Mouse (Mus musculus): ENCODE measurements around the gene Il17d. TPM values are rescaled to one million over a fixed set of nuclear protein-coding genes. Genes with fewer than 3 reads are reported as not detected.

Gene Il17d
- polyA plus RNA-seq (2015; fragmentation: Nextera tagmentation; extraction: Ambion mirVana): 2.1 and 2.9 TPM in 2 replicates

- H3K4me2 ChIP-seq: peak within 1 kb of the TSS; percentile 96
- H3K9ac ChIP-seq: peak within 1 kb of the TSS; percentile 66
- peak within 1 kb of the TSS; percentile 82 for H3K4me3 ChIP-seq (replicated peaks)
- peak within 1 kb of the TSS; percentile 30; the same call in 1 of the 2 replicates for H3K27ac ChIP-seq
- peaks cover 14% of the 10 kb centered on the region; the same call in 1 of the 2 replicates for H3K27me3 ChIP-seq
- ATAC-seq (replicated peaks; ENCODE audit: low FRiP score): peak; percentile 60
- no peaks in the 10 kb centered on the region for H3K36me3 ChIP-seq
- peaks cover 22% of the 10 kb centered on the region for H3K4me1 ChIP-seq
- under 1% methylated on average over 59 of the region's 104 CpGs for WGBS
- no peaks in the 10 kb centered on the region for H3K9me3 ChIP-seq (replicated peaks)
Observed at GRCm38 (mm10) chr14:57524671-57525387, at the start of gene Il17d. Gene Il17d, plus strand, starts transcription at chr14:57524777.

GRCm38 (mm10) chr14:57475057-57475456 lies 49.5 kb upstream of the Il17d start:
- ATAC-seq (replicated peaks; ENCODE audit: low FRiP score): no peak

GRCm38 (mm10) chr14:57482262-57482661 lies 42.3 kb upstream of the Il17d start:
- Histone ChIP-seq H3K9me3 (replicated peaks) (no peaks in the 10 kb centered on the region), H3K36me3 (no peaks in the 10 kb centered on the region), H3K4me1 (no peaks in the 10 kb centered on the region), H3K4me2 (no peak overlapping the region), H3K27me3 (no peaks in the 10 kb centered on the region), H3K9ac (no peak overlapping the region), H3K27ac (no peak overlapping the region), H3K4me3 (replicated peaks) (no peak overlapping the region)
- ATAC-seq (replicated peaks; ENCODE audit: low FRiP score): no peak
- 91% methylated on average over 2 of the region's 2 CpGs for WGBS

More at GRCm38 (mm10) chr14:57475057-57475456, 49.5 kb upstream of the Il17d start:
- no peaks in the 10 kb centered on the region for H3K9me3 ChIP-seq (replicated peaks)
- no peaks in the 10 kb centered on the region for H3K27me3 ChIP-seq
- no peak overlapping the region for H3K4me3 ChIP-seq (replicated peaks)
- H3K4me1 ChIP-seq: no peaks in the 10 kb centered on the region
- WGBS: 84% methylated on average over 2 of the region's 2 CpGs
- no peak overlapping the region for H3K4me2 ChIP-seq
- H3K36me3 ChIP-seq: peaks cover 6% of the 10 kb centered on the region; the same call in 1 of the 2 replicates
- no peak overlapping the region for H3K9ac ChIP-seq
- no peak overlapping the region for H3K27ac ChIP-seq

GRCm38 (mm10) chr14:57484183-57484582 lies 40.4 kb upstream of the Il17d start:
- no peak for ATAC-seq (replicated peaks; ENCODE audit: low FRiP score)
- Histone ChIP-seq H3K9ac (no peak overlapping the region), H3K27me3 (no peaks in the 10 kb centered on the region), H3K9me3 (replicated peaks) (no peaks in the 10 kb centered on the region), H3K4me3 (replicated peaks) (no peak overlapping the region), H3K36me3 (no peaks in the 10 kb centered on the region), H3K27ac (no peak overlapping the region), H3K4me1 (no peaks in the 10 kb centered on the region), H3K4me2 (no peak overlapping the region)
- 96% methylated on average over 6 of the region's 6 CpGs for WGBS

GRCm38 (mm10) chr14:57489696-57490095 lies 34.9 kb upstream of the Il17d start:
- 83% methylated on average over 3 of the region's 3 CpGs for WGBS
- ATAC-seq (replicated peaks; ENCODE audit: low FRiP score): no peak
- no peak overlapping the region for H3K4me2 ChIP-seq
- H3K36me3 ChIP-seq: no peaks in the 10 kb centered on the region
- no peak overlapping the region for H3K4me3 ChIP-seq (replicated peaks)
- no peak overlapping the region for H3K9ac ChIP-seq
- H3K9me3 ChIP-seq (replicated peaks): no peaks in the 10 kb centered on the region
- no peaks in the 10 kb centered on the region for H3K27me3 ChIP-seq
- H3K27ac ChIP-seq: no peak overlapping the region
- H3K4me1 ChIP-seq: no peaks in the 10 kb centered on the region

- no peak for ATAC-seq (replicated peaks; ENCODE audit: low FRiP score)
- H3K4me3 ChIP-seq (replicated peaks): no peak overlapping the region
- no peak overlapping the region for H3K4me2 ChIP-seq
- H3K27me3 ChIP-seq: no peaks in the 10 kb centered on the region
- no peaks in the 10 kb centered on the region for H3K36me3 ChIP-seq
- no peak overlapping the region for H3K9ac ChIP-seq
- H3K27ac ChIP-seq: no peak overlapping the region
- H3K9me3 ChIP-seq (replicated peaks): no peaks in the 10 kb centered on the region
- 90% methylated on average over 2 of the region's 2 CpGs for WGBS
- no peaks in the 10 kb centered on the region for H3K4me1 ChIP-seq
Observed at GRCm38 (mm10) chr14:57493840-57494239, 30.7 kb upstream of the Il17d start.

- no peak overlapping the region for H3K9ac ChIP-seq
- no peak overlapping the region for H3K4me3 ChIP-seq (replicated peaks)
- H3K4me2 ChIP-seq: no peak overlapping the region
- no peaks in the 10 kb centered on the region for H3K4me1 ChIP-seq
- no peak overlapping the region for H3K27ac ChIP-seq
- no peaks in the 10 kb centered on the region for H3K27me3 ChIP-seq
- ATAC-seq (replicated peaks; ENCODE audit: low FRiP score): no peak
- WGBS: 88% methylated on average over 6 of the region's 6 CpGs
- H3K9me3 ChIP-seq (replicated peaks): no peaks in the 10 kb centered on the region
- H3K36me3 ChIP-seq: no peaks in the 10 kb centered on the region
Observed at GRCm38 (mm10) chr14:57503729-57504128, 20.8 kb upstream of the Il17d start.

- no peak overlapping the region for H3K9ac ChIP-seq
- ATAC-seq (replicated peaks; ENCODE audit: low FRiP score): no peak
- 50% methylated on average over 6 of the region's 6 CpGs for WGBS
- no peaks in the 10 kb centered on the region for H3K36me3 ChIP-seq
- H3K9me3 ChIP-seq (replicated peaks): no peaks in the 10 kb centered on the region
- no peaks in the 10 kb centered on the region for H3K27me3 ChIP-seq
- no peak overlapping the region for H3K4me2 ChIP-seq
- H3K4me3 ChIP-seq (replicated peaks): no peak overlapping the region
- no peak overlapping the region for H3K27ac ChIP-seq
- no peaks in the 10 kb centered on the region for H3K4me1 ChIP-seq
Observed at GRCm38 (mm10) chr14:57509554-57509953, 15.0 kb upstream of the Il17d start.

GRCm38 (mm10) chr14:57515156-57515762 lies 9.3 kb upstream of the Il17d start:
- Histone ChIP-seq H3K9ac (no peak overlapping the region), H3K27ac (no peak overlapping the region), H3K4me3 (replicated peaks) (no peak overlapping the region), H3K9me3 (replicated peaks) (no peaks in the 10 kb centered on the region), H3K36me3 (no peaks in the 10 kb centered on the region), H3K27me3 (no peaks in the 10 kb centered on the region), H3K4me2 (no peak overlapping the region), H3K4me1 (no peaks in the 10 kb centered on the region)
- WGBS: 70% methylated on average over 6 of the region's 6 CpGs
- no peak for ATAC-seq (replicated peaks; ENCODE audit: low FRiP score)

- Histone ChIP-seq H3K9ac (no peak overlapping the region), H3K36me3 (no peaks in the 10 kb centered on the region), H3K27me3 (no peaks in the 10 kb centered on the region), H3K9me3 (replicated peaks) (no peaks in the 10 kb centered on the region), H3K4me1 (no peaks in the 10 kb centered on the region), H3K4me2 (no peak overlapping the region), H3K27ac (no peak overlapping the region), H3K4me3 (replicated peaks) (no peak overlapping the region)
- no peak for ATAC-seq (replicated peaks; ENCODE audit: low FRiP score)
- 89% methylated on average over 7 of the region's 7 CpGs for WGBS
Observed at GRCm38 (mm10) chr14:57517001-57517400, 7.6 kb upstream of the Il17d start.

- H3K9ac ChIP-seq: no peak overlapping the region
- WGBS: 87% methylated on average over 9 of the region's 9 CpGs
- no peak for ATAC-seq (replicated peaks; ENCODE audit: low FRiP score)
- no peaks in the 10 kb centered on the region for H3K9me3 ChIP-seq (replicated peaks)
- no peak overlapping the region for H3K27ac ChIP-seq
- H3K4me3 ChIP-seq (replicated peaks): no peak overlapping the region
- peaks cover 14% of the 10 kb centered on the region; the same call in 1 of the 2 replicates for H3K27me3 ChIP-seq
- no peaks in the 10 kb centered on the region for H3K36me3 ChIP-seq
- peaks cover 17% of the 10 kb centered on the region for H3K4me1 ChIP-seq
- H3K4me2 ChIP-seq: no peak overlapping the region; the same call in 1 of the 2 replicates
Observed at GRCm38 (mm10) chr14:57523762-57524161, 815 bp upstream of the Il17d start.

GRCm38 (mm10) chr14:57525388-57526049 lies 942 bp downstream of the Il17d start:
- Histone ChIP-seq H3K4me3 (replicated peaks) (peak overlapping the region; percentile 82), H3K9me3 (replicated peaks) (no peaks in the 10 kb centered on the region), H3K4me2 (peak overlapping the region; percentile 96), H3K27ac (peak overlapping the region; percentile 30; the same call in 1 of the 2 replicates), H3K9ac (peak overlapping the region; percentile 66), H3K4me1 (peaks cover 23% of the 10 kb centered on the region), H3K27me3 (peaks cover 14% of the 10 kb centered on the region; the same call in 1 of the 2 replicates), H3K36me3 (no peaks in the 10 kb centered on the region)
- WGBS: 1% methylated on average over 60 of the region's 60 CpGs
- peak; percentile 93 for ATAC-seq (replicated peaks; ENCODE audit: low FRiP score)
